Mouse (Mus musculus): ENCODE measurements around the gene Golga1. TPM values are rescaled to one million over a fixed set of nuclear protein-coding genes. Genes with fewer than 3 reads are reported as not detected.

The Golga1 gene
- 8.6 and 9.1 TPM in 2 replicates for polyA plus RNA-seq (2012; rRNA removed)

DNA sequence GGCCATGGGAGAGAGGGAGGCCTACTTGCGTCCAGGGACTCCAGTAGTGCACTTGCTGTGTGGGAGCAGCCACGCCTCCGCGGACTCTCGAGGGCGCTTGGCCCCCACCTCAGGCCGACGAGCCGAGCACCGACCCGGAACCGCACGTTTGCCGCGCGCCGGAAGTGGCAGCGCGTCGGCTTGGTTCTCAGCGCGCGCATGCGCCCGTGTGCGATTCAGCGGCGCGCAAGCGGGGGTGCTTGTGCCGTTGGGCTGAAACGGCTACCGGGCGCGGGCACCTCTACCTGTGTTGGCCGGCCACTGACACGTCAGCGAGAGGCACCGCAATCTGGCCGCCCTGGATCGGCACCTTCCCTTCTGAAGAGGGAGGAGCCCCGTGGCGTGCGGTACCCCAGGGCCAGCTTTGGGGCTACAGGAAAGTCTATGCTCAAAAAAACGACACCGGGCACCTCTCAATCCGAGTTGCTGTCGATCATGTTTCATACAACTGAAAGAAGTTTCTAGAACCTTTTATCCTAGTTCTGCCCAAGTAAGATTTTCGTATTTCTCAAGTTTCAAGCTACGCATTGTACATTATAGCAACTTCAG, at the start of gene Golga1:
Gene Golga1 (minus strand): TSS at position 142 of the 588 bp plus-strand sequence.

GRCm38 (mm10) chr2:39005574-39006079, 59.7 kb downstream of the Golga1 start, which contains the start of gene Rpl35:
Gene Rpl35, minus strand, starts transcription at chr2:39005624.

DNA sequence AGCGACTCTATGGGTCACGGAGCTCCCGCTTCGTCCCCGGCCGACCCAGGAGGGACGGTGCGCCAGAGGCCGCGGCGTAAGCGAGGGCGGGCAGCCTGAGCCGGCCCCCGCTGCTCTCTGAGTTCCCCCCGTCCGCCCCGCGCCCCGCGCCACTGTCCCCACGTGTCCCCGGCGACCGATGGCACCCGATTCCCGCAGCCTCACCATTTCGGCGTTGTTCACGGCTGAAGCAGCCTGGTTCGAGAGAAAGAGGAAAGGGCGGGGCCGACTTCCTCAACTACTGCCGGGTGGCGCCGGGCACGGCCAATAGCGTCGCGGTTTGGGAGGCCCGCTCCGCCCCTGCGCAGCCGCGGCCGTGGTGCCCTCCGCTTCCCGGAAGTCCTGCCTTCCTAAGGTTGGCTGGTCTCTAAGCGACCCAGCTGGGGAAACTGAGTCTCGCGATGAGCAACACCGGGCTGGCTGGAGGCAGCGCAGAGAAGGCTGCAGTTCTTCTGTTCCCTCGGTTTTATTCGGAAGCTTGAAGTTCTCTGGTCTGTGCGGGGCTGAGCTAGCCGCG, 60.4 kb downstream of the Golga1 start, which contains the start of gene Arpc5l:
Gene Arpc5l (plus strand): TSS at position 469 of the 556 bp plus-strand sequence.

DNA sequence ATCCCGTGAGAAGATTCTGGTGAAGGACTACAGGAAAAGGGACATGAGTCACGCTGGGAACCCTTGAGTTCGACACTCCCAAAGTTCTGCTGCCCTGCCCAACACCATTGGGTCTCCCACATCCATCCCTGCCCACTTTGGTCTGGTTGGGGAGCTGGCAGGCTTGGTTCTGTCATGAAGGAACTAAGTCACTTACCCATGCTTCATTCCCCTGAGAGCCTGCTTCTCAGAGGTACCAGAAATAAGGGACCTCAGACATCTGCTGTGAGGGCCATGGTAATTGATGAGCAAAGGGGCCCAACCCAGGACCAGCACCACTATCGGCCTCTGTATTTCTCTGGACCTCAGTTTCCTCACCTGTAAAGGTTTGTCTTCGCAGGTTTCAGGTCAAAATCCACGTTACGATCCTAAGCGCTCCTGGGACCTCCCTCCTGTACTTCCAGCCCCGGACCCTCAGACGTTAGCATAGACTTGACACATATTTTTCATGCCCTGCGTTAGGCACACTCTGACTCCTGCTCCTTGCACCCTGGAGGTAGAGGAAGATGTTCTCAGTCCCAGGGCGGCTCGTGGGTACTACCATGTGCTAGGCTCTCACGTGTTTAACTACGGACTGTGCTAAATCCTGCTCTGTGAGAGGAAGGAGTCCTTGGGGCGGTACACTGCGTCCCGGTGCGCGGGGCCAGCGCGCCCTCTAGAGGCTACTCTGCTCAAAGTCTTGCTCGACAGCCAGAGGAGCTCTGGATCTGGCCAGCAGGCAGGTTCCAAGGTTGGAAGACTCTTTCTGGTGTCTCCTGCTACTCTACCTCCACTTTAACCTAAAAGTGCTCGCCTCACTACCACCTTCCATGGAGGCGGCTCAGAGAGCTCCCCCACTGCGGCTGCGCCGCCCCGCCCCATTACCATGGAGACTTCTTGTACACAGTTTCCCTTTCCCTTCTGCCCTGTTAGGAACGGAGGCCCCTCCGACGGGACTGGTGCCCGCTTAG, 67.7 kb downstream of the Golga1 start, which contains the start of gene Wdr38:
Gene Wdr38 (plus strand): TSS at position 91 of the 989 bp plus-strand sequence.

Other genes starting within 250 kb of the Golga1 start
- 1.3 TPM in 2 replicates for gene Nr6a1, start 137.9 kb downstream of the Golga1 start, polyA plus RNA-seq (2012; rRNA removed)
- 0.05 and 0.10 TPM in 2 replicates for gene Olfml2a, start 133.6 kb downstream of the Golga1 start, polyA plus RNA-seq (2012; rRNA removed)
- gene Wdr38, start 68.1 kb downstream of the Golga1 start, polyA plus RNA-seq (2012; rRNA removed): 0.25 and 0.40 TPM in 2 replicates
- gene Arpc5l, start 60.2 kb downstream of the Golga1 start, polyA plus RNA-seq (2012; rRNA removed): 30.9 and 33.7 TPM in 2 replicates
- gene Rpl35, start 59.9 kb downstream of the Golga1 start, polyA plus RNA-seq (2012; rRNA removed): 428 and 469 TPM in 2 replicates
- gene Scai, start 125.2 kb upstream of the Golga1 start, polyA plus RNA-seq (2012; rRNA removed): 0.93 and 1.2 TPM in 2 replicates
- 20.1 and 24.7 TPM in 2 replicates for gene Ppp6c, start 160.9 kb upstream of the Golga1 start, polyA plus RNA-seq (2012; rRNA removed)